Mouse (Mus musculus) kidney, postnatal 0 days (tissue): ENCODE measurements around the gene Smurf1. TPM values are rescaled to one million over a fixed set of nuclear protein-coding genes. Genes with fewer than 3 reads are reported as not detected.

ENCODE experiments used
- ATAC-seq: fragments of 200-750 bp; cut with Nextera tagmentation; replicated peaks from 2 replicates; pipeline ENCODE4 v1.8.0; 2017; ENCODE audit warnings: low read depth, moderate number of reproducible peaks, moderate TSS enrichment, moderate library complexity; ENCODE audit not compliant: low FRiP score
- DNase-seq: peaks from one replicate; pipeline ENCODE4 v3.0.0-alpha.2; 2016; ENCODE audit warnings: low spot score
- H3K27ac ChIP-seq: fragments of 300-500 bp; sonication (generic); 2 replicates; pipeline ENCODE4 v1.5.1; 2014; ENCODE audit warnings: mild to moderate bottlenecking
- H3K27me3 ChIP-seq: fragments of 300-500 bp; sonication (generic); 2 replicates; pipeline ENCODE4 v1.6.1; 2014; ENCODE audit warnings: low read length, mixed read lengths; ENCODE audit not compliant: insufficient read depth
- H3K36me3 ChIP-seq: fragments of 300-500 bp; sonication (generic); 2 replicates; pipeline ENCODE4 v1.6.1; 2014; ENCODE audit warnings: low read length, mixed read lengths; ENCODE audit not compliant: insufficient read depth
- H3K4me1 ChIP-seq: fragments of 300-500 bp; sonication (generic); replicated peaks from 2 replicates; pipeline ENCODE4 v1.6.1; 2014; ENCODE audit warnings: antibody characterized with exemption, low read length, mixed read lengths; ENCODE audit not compliant: insufficient read depth
- H3K4me2 ChIP-seq: fragments of 300-500 bp; sonication (generic); 2 replicates; pipeline ENCODE4 v1.6.1; 2014; ENCODE audit warnings: mild to moderate bottlenecking, low read length, moderate library complexity, mixed read lengths
- H3K4me3 ChIP-seq: fragments of 300-500 bp; sonication (generic); replicated peaks from 2 replicates; pipeline ENCODE4 v1.5.1; 2014; ENCODE audit warnings: low read depth, low read length
- H3K9ac ChIP-seq: fragments of 300-500 bp; sonication (generic); 2 replicates; pipeline ENCODE4 v1.6.1; 2014; ENCODE audit warnings: low read depth, low read length
- H3K9me3 ChIP-seq: fragments of 300-500 bp; sonication (generic); replicated peaks from 2 replicates; pipeline ENCODE4 v1.6.1; 2016; ENCODE audit warnings: low read length, inconsistent platforms, mixed read lengths
- CTCF ChIP-seq: IDR thresholded peaks from 2 replicates; pipeline ENCODE4 v1.5.1; 2016; ENCODE audit warnings: antibody characterized with exemption, low read depth, mild to moderate bottlenecking, moderate library complexity
- WGBS: fragments of 180-500 bp; shearing (Covaris S2); extraction: QIAGEN DNeasy Blood & Tissue Kit; methylation state at CpG from one replicate; pipeline ENCODE4 v1.1.7; 2014; 5-methylcytosine and 5-hydroxymethylcytosine counted together
- polyA plus RNA-seq: library from polyadenylated mRNA; unstranded; fragments of >200 nt; fragmentation: Nextera tagmentation; extraction: Ambion mirVana; gene quantifications from 2 replicates; pipeline ENCODE4 v1.2.1, GENCODE M21; 2015

Smurf1 gene
- polyA plus RNA-seq, 1 experiment from 2014 or later: 13.4 TPM

- no peak for TF ChIP-seq CTCF
- Histone ChIP-seq H3K9ac (no peak overlapping the region), H3K27me3 (no peaks in the 10 kb centered on the region), H3K36me3 (peaks cover 56% of the 10 kb centered on the region), H3K4me2 (no peak overlapping the region), H3K9me3 (no peaks in the 10 kb centered on the region), H3K4me3 (no peak overlapping the region), H3K4me1 (no peaks in the 10 kb centered on the region), H3K27ac (no peak overlapping the region)
- ATAC-seq: 0 out of 2 replicates have a peak, but pooled peaks have one; percentile 33
- DNase-seq: no peak
- 92% methylated on average over 15 of the region's 15 CpGs for WGBS
Measured at GRCm38 (mm10) chr5:144858527-144858926, 107.1 kb downstream of the Smurf1 start.

- Histone ChIP-seq H3K9ac (no peak overlapping the region), H3K4me3 (no peak overlapping the region), H3K4me2 (no peak overlapping the region), H3K4me1 (no peaks in the 10 kb centered on the region), H3K9me3 (no peaks in the 10 kb centered on the region), H3K36me3 (peaks cover 76% of the 10 kb centered on the region), H3K27ac (no peak overlapping the region), H3K27me3 (no peaks in the 10 kb centered on the region)
- no peak for DNase-seq
- no peak for ATAC-seq
- no peak for TF ChIP-seq CTCF
- WGBS: 73% methylated on average over 6 of the region's 6 CpGs
Measured at GRCm38 (mm10) chr5:144855936-144856335, 109.7 kb downstream of the Smurf1 start.

- Histone ChIP-seq H3K9me3 (no peaks in the 10 kb centered on the region), H3K27me3 (no peaks in the 10 kb centered on the region), H3K4me3 (no peak overlapping the region), H3K9ac (no peak overlapping the region), H3K36me3 (peaks cover 76% of the 10 kb centered on the region), H3K4me1 (no peaks in the 10 kb centered on the region), H3K4me2 (no peak overlapping the region), H3K27ac (no peak overlapping the region)
- TF ChIP-seq CTCF: peak; percentile 35; the same call in 1 of the 2 replicates
- DNase-seq (no peak), ATAC-seq (no peak)
- WGBS: 87% methylated on average over 5 of the region's 5 CpGs
Measured at GRCm38 (mm10) chr5:144853931-144854330, 111.7 kb downstream of the Smurf1 start.

GRCm38 (mm10) chr5:144851820-144852219 is 113.8 kb downstream of the Smurf1 start:
- TF ChIP-seq CTCF: no peak; the same call in 1 of the 2 replicates
- Histone ChIP-seq H3K4me3 (no peak overlapping the region), H3K27ac (no peak overlapping the region), H3K9me3 (no peaks in the 10 kb centered on the region), H3K4me1 (no peaks in the 10 kb centered on the region), H3K27me3 (no peaks in the 10 kb centered on the region), H3K4me2 (no peak overlapping the region), H3K36me3 (peaks cover 79% of the 10 kb centered on the region), H3K9ac (no peak overlapping the region)
- 93% methylated on average over 3 of the region's 3 CpGs for WGBS
- DNase-seq (no peak), ATAC-seq (no peak)

DNA sequence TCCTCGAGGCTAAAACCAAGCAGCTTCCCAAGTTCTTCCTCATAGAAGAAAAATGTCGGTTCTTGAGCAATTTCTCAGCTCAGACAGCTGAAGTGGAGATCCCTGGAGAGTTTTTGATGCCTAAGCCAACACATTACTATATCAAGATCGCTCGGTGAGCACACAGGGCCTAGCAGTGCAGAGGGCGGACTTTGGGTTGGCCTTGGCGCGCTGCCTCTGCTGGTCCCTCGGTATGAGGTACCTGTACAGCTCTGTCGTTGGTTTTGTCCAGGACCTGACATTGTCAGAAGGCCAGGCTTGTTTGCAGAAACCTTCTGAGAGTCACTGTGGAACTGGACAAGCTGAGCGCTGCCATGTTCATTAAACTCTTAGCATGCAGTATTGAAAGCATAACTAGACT is 115.7 kb downstream of the Smurf1 start:
- no peak for TF ChIP-seq CTCF
- 93% methylated on average over 10 of the region's 10 CpGs for WGBS
- no peak for ATAC-seq

DNA sequence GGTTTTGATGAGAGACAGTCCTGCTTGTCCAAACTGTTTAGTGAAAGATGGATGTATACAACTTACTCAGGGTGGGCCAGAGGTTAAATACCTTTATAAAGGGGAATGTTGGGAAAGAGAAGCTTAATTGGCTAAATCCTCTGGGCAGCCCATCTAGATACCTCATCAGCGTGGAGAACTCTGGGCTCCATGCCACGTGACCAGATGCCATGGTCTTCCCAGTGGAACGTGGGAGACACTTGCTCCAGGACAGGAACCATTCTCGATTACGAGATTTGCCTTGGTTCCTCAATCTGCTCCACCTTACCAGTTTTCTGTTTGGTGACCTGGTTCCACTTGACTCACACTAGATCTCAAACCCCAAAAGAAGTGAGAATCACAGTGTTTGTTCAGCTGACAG is 116.9 kb downstream of the Smurf1 start:
- 75% methylated on average over 5 of the region's 5 CpGs for WGBS
- DNase-seq: no peak
- Histone ChIP-seq H3K4me2 (no peak overlapping the region), H3K9ac (no peak overlapping the region), H3K9me3 (no peaks in the 10 kb centered on the region), H3K4me1 (no peaks in the 10 kb centered on the region), H3K27me3 (no peaks in the 10 kb centered on the region), H3K36me3 (peaks cover 90% of the 10 kb centered on the region), H3K27ac (no peak overlapping the region), H3K4me3 (no peak overlapping the region)
- ATAC-seq: no peak
- TF ChIP-seq CTCF: no peak

More for the DNA sequence above, 115.7 kb downstream of the Smurf1 start:
- Histone ChIP-seq H3K4me3 (no peak overlapping the region), H3K36me3 (peaks cover 89% of the 10 kb centered on the region), H3K27ac (no peak overlapping the region), H3K27me3 (no peaks in the 10 kb centered on the region), H3K4me2 (no peak overlapping the region), H3K9me3 (no peaks in the 10 kb centered on the region), H3K9ac (no peak overlapping the region), H3K4me1 (no peaks in the 10 kb centered on the region)
- DNase-seq: no peak

DNA sequence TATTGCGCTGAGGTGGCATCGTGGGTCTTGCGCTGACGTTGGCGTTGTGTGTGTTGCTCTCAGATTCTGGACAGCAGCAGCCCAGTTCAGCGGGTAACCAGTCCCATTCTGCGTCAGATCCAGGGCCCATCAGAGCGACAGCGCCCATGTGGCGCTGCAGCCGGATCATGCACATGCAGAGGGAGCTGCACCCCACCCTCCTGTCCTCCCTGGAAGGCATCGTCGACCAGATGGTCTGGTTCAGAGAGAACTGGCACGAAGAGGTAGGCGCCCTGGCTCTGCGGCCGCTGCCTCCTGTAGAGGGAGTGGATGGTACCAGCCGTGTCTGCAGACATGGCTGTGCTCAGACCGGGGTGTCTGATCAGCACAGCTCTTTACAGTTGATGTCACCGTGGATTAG is 120.3 kb downstream of the Smurf1 start:
- DNase-seq: no peak
- no peak overlapping the region for H3K4me2 ChIP-seq
- H3K9ac ChIP-seq: no peak overlapping the region
- H3K4me3 ChIP-seq: no peak overlapping the region
- 95% methylated on average over 20 of the region's 20 CpGs for WGBS
- no peak overlapping the region for H3K27ac ChIP-seq
- no peak for TF ChIP-seq CTCF
- no peaks in the 10 kb centered on the region for H3K4me1 ChIP-seq
- peaks cover 88% of the 10 kb centered on the region for H3K36me3 ChIP-seq
- no peaks in the 10 kb centered on the region for H3K27me3 ChIP-seq
- H3K9me3 ChIP-seq: no peaks in the 10 kb centered on the region
- ATAC-seq: no peak
